Mouse (Mus musculus) lung, postnatal 14 days (tissue): Measurements from ENCODE around the gene Prss46.

Experiments
- DNase-seq: peaks from one replicate; pipeline ENCODE4 v3.0.0; 2021

Prss46 gene

GRCm38 (mm10) chr9:110901204-110901603 is 56.9 kb downstream of the Prss46 start:
- no peak for DNase-seq

- DNase-seq, result no peak
Observed at GRCm38 (mm10) chr9:110902271-110902670, 58.0 kb downstream of the Prss46 start.
